Mouse (Mus musculus): ENCODE results near the gene Drd5.

Drd5 gene

GRCm38 (mm10) chr5:38318966-38319786 is at the start of gene Drd5:
Gene Drd5, plus strand, starts transcription at chr5:38319367.
- DNase-seq (ENCODE audit: low read depth, low spot score): no peak

- DNase-seq (ENCODE audit: low read depth, low spot score): no peak
Observed at GRCm38 (mm10) chr5:38270942-38271341, 48.2 kb upstream of the Drd5 start.

GRCm38 (mm10) chr5:38273831-38274230 is 45.3 kb upstream of the Drd5 start:
- no peak for DNase-seq (ENCODE audit: low read depth, low spot score)

GRCm38 (mm10) chr5:38275771-38276170 is 43.4 kb upstream of the Drd5 start, which contains the start of gene Otop1:
Gene Otop1, plus strand, starts transcription at chr5:38275972.
- no peak for DNase-seq (ENCODE audit: low read depth, low spot score)

- no peak for DNase-seq (ENCODE audit: low read depth, low spot score)
Observed at GRCm38 (mm10) chr5:38276451-38276850, 42.7 kb upstream of the Drd5 start.

GRCm38 (mm10) chr5:38277098-38277866 is 41.9 kb upstream of the Drd5 start:
- no peak for DNase-seq (ENCODE audit: low read depth, low spot score)

- DNase-seq (ENCODE audit: low read depth, low spot score): no peak
Observed at GRCm38 (mm10) chr5:38277936-38278600, 41.1 kb upstream of the Drd5 start.

- DNase-seq (ENCODE audit: low read depth, low spot score): no peak
Observed at GRCm38 (mm10) chr5:38280075-38280474, 39.1 kb upstream of the Drd5 start.

GRCm38 (mm10) chr5:38285724-38286123 is 33.4 kb upstream of the Drd5 start:
- DNase-seq (ENCODE audit: low read depth, low spot score): no peak

GRCm38 (mm10) chr5:38288476-38288875 is 30.7 kb upstream of the Drd5 start:
- DNase-seq (ENCODE audit: low read depth, low spot score): no peak

GRCm38 (mm10) chr5:38301761-38302411 is 17.3 kb upstream of the Drd5 start:
- DNase-seq (ENCODE audit: low read depth, low spot score): no peak

GRCm38 (mm10) chr5:38302651-38303050 is 16.5 kb upstream of the Drd5 start:
- DNase-seq (ENCODE audit: low read depth, low spot score): no peak

- DNase-seq (ENCODE audit: low read depth, low spot score): no peak
Observed at GRCm38 (mm10) chr5:38305241-38305640, 13.9 kb upstream of the Drd5 start.

- DNase-seq (ENCODE audit: low read depth, low spot score): peak; percentile 68
Observed at GRCm38 (mm10) chr5:38307255-38308101, 11.7 kb upstream of the Drd5 start.

- no peak for DNase-seq (ENCODE audit: low read depth, low spot score)
Observed at GRCm38 (mm10) chr5:38308873-38309272, 10.3 kb upstream of the Drd5 start.

GRCm38 (mm10) chr5:38309795-38310194 is 9.4 kb upstream of the Drd5 start:
- DNase-seq (ENCODE audit: low read depth, low spot score): no peak

GRCm38 (mm10) chr5:38333381-38333780 is 14.2 kb downstream of the Drd5 start:
- DNase-seq (ENCODE audit: low read depth, low spot score): no peak

GRCm38 (mm10) chr5:38334582-38334981 is 15.4 kb downstream of the Drd5 start:
- DNase-seq (ENCODE audit: low read depth, low spot score): no peak

- DNase-seq (ENCODE audit: low read depth, low spot score): no peak
Observed at GRCm38 (mm10) chr5:38343101-38343500, 23.9 kb downstream of the Drd5 start.

- peak; percentile 14 for DNase-seq (ENCODE audit: low read depth, low spot score)
Observed at GRCm38 (mm10) chr5:38346646-38347432, 27.7 kb downstream of the Drd5 start.

Data from WW6 (cell line).